Mouse (Mus musculus) embryo, embryonic 11.5 days (tissue): ENCODE data around the gene Rhbdd2.

Experiments used
- DNase-seq: peaks from one replicate; pipeline ENCODE4 v3.0.0-alpha.2; 2012; ENCODE audit warnings: low read depth, low spot score

Rhbdd2 gene

DNA sequence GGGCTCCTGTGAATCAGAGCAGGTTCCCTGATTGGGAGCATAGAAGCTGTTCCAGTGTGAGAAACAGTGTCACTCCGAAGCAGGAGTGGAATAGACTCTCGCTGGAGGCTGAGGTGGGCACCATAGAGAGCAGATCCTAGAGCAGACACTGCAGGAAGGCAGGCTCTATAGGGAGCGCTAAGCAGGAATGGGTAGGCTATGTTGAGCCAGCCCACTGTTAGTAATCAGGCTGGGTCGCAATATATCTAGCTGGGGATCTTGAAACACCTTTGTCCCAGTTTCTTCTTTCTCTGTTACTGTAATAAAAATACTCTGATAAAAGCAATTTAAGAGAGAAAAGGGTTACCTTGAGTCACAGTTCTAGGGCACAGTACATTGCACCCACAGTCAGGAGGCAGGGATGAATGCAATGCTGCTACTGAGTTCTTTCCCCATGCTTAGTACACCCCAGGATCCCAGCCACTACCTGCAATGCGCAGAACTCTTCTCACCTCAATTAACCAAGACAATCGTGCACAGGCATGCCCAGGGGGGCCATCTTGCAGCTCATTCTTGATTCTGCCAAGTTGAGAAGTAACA lies 48.6 kb downstream of the Rhbdd2 start:
- no peak for DNase-seq

DNA sequence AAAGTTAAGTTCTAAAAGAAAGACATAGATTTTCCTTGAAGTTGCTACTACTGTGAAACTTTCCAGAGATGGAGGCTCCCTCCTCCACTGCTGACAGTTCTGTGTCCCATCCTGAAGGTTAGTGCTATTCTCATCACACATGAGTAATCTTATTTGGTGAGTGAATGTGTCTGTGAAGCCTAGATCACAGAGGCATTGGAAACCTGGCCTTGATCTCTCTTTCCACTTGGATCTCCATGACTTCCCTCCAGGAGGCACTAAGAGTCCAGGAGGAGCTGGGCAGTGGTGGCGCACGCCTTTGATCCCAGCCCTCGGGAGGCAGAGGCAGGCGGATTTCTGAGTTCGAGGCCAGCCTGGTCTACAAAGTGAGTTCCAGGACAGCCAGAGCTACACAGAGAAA lies 49.6 kb downstream of the Rhbdd2 start:
- no peak for DNase-seq

DNA sequence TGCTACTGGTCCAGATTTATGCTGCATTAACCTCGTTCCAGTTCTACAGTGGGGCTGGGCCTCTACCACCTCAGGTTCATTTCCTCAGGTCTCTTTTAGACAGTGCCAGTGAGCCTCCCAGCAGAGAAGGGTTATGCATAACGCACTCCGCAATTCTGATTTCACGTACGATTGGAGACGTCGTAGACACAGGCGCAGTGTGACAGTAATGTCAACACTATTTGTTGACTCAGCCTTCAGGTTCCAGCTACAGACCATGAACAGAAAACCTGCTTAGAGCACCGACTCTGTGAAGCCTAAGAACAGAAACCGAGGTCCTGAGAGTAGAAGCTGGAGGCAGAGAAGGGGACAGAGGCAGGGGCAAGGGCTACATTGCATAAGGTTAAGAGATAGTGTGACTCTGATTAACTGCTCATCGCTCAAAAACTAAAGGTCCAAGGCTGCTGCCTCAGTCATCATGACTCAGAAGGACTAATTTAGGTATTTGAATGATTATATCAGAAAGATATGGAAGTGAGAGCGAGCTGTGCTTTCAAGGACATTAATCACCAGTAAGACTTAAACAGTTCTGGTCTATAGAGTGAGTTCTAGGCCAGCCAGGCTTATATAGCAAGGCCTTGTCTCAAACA lies 50.6 kb downstream of the Rhbdd2 start:
- no peak for DNase-seq

DNA sequence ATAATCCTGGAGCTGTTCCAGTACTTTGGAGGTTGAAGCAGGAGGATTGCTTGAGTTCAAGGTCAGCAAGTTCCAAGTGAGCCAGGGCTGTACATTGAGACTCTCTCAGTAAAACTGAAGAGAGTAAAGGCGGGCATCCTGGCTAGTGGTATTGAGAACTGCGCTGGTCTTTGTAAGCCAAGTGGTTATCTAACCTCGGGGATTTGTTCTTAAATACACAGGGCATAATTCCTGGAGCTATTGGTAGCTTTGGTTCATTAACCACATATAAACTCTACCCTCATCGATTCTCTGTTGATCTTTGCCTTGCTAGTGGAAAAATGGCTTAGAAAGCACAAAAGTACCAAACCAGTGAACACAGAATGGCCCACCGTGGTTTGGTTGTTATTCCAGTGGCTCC lies 58.0 kb downstream of the Rhbdd2 start:
- no peak for DNase-seq

DNA sequence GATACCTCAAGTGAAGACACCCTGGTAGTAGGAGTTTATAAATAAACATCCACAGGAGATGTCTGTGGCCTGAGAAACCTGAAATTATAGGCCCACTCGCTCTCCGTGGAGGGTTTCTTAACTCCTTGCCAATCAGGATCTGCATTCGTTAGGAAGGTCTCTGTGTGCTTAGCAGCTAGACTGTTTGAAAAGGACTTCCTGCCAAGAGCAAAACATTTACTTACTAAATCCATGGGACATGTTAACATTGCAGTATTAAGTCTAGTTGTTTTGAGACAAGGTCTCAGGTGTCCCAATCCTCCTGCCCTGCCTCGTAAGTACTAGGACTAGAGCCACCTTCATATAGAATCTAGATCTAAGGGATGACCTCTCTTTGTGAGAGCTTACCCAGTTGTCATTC lies 58.8 kb downstream of the Rhbdd2 start:
- DNase-seq, result no peak

DNA sequence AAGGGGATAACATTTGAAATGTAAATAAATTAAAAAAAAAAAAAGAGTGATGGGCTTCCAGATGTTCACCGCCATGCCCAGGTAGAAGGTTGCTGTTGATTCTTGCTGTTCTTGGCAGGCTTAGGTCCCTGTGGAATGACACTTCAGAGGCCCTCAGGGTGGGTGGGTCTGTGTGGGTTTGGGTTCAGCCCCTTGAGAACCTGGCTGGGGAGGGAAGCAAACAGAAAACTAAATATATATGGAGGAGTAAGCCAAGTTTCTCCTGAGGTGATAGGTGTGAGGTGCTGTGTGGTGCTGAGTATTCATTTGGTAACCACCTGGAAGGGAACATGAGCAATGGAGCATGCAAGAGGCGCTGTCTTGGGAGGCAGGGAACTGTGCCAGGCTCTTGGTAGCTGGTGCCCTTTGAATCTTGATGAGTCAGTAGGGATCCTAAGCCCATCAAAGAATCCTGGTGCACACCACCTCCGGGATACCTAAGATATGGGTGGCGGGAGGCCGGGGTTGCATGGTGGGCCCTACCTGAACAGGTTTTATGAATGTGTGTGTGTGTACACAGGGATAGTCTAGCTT lies 60.9 kb downstream of the Rhbdd2 start:
- DNase-seq, result no peak

DNA sequence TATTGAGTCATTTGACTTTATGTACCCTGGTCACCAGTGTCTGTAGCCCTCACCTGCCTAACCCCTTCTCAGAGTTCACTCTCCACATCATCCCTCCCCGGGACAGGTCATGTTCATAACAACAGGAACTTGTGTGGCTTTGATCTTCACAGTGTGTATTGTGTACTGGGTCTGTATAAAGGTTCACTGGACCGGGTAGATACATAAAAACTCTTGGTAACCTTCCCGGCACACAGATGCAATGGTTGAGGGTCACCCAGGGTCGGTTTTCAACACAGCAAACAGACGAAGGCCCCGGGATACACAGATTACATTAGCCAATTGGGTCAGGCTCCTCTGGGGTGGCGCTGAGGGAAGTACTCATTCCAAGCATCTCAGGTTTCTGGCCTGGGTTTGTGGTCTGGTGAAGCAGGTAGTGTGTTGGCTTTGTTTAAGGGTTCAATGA lies 62.9 kb downstream of the Rhbdd2 start:
- DNase-seq, result no peak
